Mouse (Mus musculus) CH12.LX (cell line): ENCODE results near the gene Spata18.

Source experiments
- CTCF ChIP-seq, 2 experiments: IDR thresholded peaks in 1 of 2; conservative IDR thresholded peaks in 1 of 2; 2 replicates each; pipeline ENCODE4 v1.5.1; 2011 to 2012; ENCODE audit warnings: low read depth in 2 of 2, low read length in 2 of 2, improper control_type of control experiment in 1 of 2, inconsistent platforms in 1 of 2, mild to moderate bottlenecking in 1 of 2, moderate library complexity in 1 of 2
- E2F4 ChIP-seq: IDR thresholded peaks from 2 replicates; pipeline ENCODE4 v1.6.1; 2011; ENCODE audit warnings: low read depth, low read length, improper control_type of control experiment; ENCODE audit not compliant: insufficient replicate concordance
- EP300 ChIP-seq: IDR thresholded peaks from 2 replicates; pipeline ENCODE4 v1.6.1; 2011; ENCODE audit warnings: low read length, improper control_type of control experiment
- JUN ChIP-seq: IDR thresholded peaks from 2 replicates; pipeline ENCODE4 v1.6.1; 2011; ENCODE audit warnings: low read depth, mild to moderate bottlenecking, low read length, improper control_type of control experiment, moderate library complexity; ENCODE audit not compliant: insufficient read depth
- MAZ ChIP-seq: IDR thresholded peaks from 2 replicates; pipeline ENCODE4 v1.6.1; 2012; ENCODE audit warnings: low read depth, mild to moderate bottlenecking, inconsistent platforms, low read length, improper control_type of control experiment, moderate library complexity
- PAX5 ChIP-seq: IDR thresholded peaks from 2 replicates; pipeline ENCODE4 v1.6.1; 2012; ENCODE audit warnings: low read length, inconsistent platforms, mixed read lengths
- POLR2A ChIP-seq: IDR thresholded peaks from 2 replicates; pipeline ENCODE4 v1.6.1; 2011; ENCODE audit warnings: low read depth, mild to moderate bottlenecking, improper control_type of control experiment, low read length
- RCOR1 ChIP-seq: conservative IDR thresholded peaks from 2 replicates; pipeline ENCODE4 v1.6.1; 2012; ENCODE audit warnings: low read depth, mild to moderate bottlenecking, inconsistent platforms, low read length, improper control_type of control experiment
- TBP ChIP-seq: conservative IDR thresholded peaks from 2 replicates; pipeline ENCODE4 v1.6.1; 2011; ENCODE audit warnings: low read depth, low read length, improper control_type of control experiment
- USF1 ChIP-seq: IDR thresholded peaks from 2 replicates; pipeline ENCODE4 v1.6.1; 2014; ENCODE audit warnings: low read depth, mild to moderate bottlenecking, inconsistent platforms, low read length, improper control_type of control experiment

DNA sequence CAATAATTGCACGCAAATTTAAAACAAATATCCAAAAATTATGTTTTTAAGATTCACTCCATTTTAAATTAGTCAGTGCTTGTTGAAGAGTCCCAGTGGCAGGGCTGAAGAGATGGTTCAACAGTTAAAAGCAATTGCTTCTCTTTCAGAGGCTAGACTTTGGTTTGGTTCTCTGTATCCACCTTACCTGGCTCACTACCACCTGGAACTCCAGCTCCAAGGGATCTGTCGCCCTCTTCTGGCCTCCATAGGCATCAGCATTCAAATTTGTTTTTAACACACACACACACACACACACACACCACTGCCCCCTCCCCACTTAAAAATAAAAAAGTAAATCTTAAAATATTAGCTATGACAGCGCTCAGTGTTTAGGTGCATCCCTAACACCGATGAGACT is 51.9 kb downstream of the Spata18 start:
- no peak for TF ChIP-seq JUN
- peak in 1 of 2 experiments; percentile 30; a peak in 1 of 4 replicates for TF ChIP-seq CTCF (conservative IDR thresholded peaks at IDR 0.05 in 1 of 2, IDR thresholded peaks at IDR 0.05 in 1 of 2; ENCODE audit: low read depth in 2 of 2, low read length in 2 of 2)
- TF ChIP-seq PAX5, result no peak
- no peak for TF ChIP-seq POLR2A
- TF ChIP-seq TBP, result no peak
- no peak for TF ChIP-seq E2F4
- TF ChIP-seq EP300, result no peak
- no peak for TF ChIP-seq USF1
- TF ChIP-seq RCOR1, result no peak
- no peak for TF ChIP-seq MAZ
